Mouse (Mus musculus) spleen, postnatal 10 days (tissue): ENCODE measurements around the gene Apopt1.

Experiments
- DNase-seq, 2 experiments: peaks; one replicate each; pipeline ENCODE4 v3.0.0; 2021 to 2022; ENCODE audit warnings: low spot score in 2 of 2

Gene Apopt1

DNA sequence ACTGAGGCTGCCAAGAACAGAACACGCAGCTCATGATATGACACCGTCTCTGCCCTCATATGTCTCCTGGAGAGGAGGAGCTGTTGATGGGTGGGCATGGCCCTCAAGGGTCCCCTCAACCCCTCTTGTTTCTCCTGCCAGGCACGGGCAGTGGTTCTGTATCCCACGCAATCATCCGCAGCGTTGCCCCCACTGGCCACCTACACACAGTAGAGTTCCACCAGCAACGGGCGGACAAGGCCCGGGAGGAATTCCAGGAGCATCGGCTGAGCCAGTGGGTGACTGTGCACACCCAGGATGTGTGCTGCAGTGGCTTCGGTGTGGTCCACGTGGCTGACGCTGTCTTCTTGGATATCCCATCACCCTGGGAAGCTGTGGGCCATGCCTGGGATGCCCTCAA lies 32.4 kb upstream of the Apopt1 start:
- DNase-seq, result no peak

DNA sequence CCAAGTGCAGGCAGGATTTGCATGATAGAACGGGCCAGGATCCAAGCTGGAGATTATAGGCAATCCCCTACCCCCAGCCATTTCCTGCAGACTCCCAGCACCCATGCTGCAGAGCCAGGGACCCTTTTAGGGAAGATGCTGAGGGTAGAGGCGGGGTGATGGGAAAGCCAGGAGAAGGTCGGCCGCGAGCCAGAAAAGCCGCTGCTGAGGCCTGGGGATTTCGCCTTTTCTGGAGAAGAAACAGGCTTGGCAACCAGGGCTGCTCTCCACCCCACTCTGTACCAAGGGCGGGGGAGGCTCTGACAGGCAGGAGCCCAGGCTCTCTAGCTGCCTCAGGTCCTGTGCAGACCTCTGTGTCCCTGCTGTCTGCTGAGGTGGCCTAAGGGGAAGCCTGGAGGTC lies 31.8 kb upstream of the Apopt1 start:
- DNase-seq, result no peak

DNA sequence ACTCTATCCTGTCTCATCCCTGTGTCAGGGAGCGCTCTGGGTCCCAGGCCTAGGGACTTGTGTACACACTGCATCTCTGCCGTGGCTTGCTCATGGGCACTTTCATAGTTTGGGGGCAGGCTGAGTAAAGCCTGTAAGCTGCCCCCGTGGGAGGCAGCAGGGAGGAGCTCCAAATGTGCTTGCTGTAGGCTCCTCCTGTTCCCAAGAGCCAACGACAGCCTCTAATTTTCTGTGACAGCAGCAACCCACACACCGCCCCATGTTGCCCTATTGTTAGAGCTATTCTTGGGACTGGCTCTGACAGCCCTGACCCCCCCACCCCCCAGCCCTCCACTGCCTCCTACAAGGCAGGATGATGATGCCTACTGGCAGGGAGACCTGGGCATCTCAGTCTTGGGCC lies 31.1 kb upstream of the Apopt1 start:
- no peak for DNase-seq

DNA sequence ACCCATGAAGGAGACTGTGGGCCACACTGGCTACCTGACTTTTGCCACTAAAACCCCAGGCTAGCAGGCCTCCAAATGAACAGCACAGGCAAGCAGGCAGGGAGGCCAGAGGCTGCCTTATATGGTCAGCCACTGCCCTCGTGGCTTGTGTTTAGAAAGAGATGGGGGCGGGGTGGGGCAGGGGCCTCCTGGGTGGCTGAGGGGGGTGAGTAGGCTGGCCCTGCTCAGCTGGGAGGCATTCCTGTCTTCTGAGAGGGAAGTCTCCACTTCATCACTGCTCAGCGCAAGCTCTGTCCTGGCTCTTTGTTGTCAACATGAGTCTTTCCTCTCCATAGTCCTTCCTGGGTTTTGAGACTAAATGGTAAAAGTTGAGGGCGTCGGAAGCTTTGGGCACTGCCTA lies 30.3 kb upstream of the Apopt1 start:
- no peak for DNase-seq

DNA sequence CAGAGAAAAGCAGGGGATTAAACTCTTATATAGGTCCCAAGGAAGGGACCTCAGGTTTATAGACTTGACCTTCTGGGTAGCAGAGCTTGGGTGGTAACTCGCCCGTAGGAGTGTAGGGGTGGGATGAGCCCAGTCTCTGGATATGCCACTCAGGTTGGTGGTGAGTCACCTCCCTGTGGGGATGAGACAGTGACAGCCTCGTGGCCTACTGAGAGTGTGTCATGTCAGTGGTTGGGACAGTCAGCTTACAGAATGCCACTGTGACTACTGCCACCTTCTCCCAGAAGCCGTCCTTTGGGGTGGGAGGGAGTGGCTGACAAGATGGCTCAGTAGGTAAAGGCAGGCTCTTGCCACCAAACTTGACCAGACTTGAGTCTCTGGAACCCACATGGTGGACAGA lies 26.7 kb upstream of the Apopt1 start:
- DNase-seq, result no peak

- DNase-seq, result no peak
Measured at GRCm38 (mm10) chr12:111687350-111688068, 25.6 kb upstream of the Apopt1 start.

GRCm38 (mm10) chr12:111688069-111688428 lies 25.0 kb upstream of the Apopt1 start:
- DNase-seq, result no peak

GRCm38 (mm10) chr12:111689426-111689825 lies 23.6 kb upstream of the Apopt1 start:
- DNase-seq, result no peak

GRCm38 (mm10) chr12:111691346-111691872 lies 21.7 kb upstream of the Apopt1 start:
- peak in 1 of 2 experiments; percentile 36 for DNase-seq

DNA sequence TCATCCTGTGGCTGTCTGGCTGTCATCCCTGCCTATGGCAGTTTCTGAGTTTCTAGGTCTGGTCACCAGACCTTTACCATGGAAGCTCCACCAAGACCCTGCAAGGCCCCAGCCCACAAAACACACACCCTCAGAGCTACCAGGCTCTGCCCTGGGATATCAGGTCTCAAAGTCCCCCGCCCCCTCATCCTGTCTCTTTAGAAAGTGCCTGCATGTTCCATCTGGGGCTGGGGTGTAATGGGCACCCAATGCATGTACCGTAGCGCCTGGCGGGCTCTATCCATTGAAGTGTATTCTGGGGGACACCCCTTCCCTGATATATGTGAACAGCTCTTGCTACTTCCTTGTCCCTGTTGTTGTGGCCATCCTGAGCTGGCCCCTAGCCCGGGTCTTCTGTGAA lies 20.2 kb upstream of the Apopt1 start:
- DNase-seq, result no peak

- no peak for DNase-seq
Measured at GRCm38 (mm10) chr12:111693341-111694270, 19.5 kb upstream of the Apopt1 start.

GRCm38 (mm10) chr12:111694271-111694781 lies 18.7 kb upstream of the Apopt1 start:
- no peak for DNase-seq

- DNase-seq, result no peak
Measured at GRCm38 (mm10) chr12:111694880-111695804, 17.9 kb upstream of the Apopt1 start.

- peak in 1 of 2 experiments; percentile 76 for DNase-seq
Measured at GRCm38 (mm10) chr12:111696239-111696638, 16.8 kb upstream of the Apopt1 start.

DNA sequence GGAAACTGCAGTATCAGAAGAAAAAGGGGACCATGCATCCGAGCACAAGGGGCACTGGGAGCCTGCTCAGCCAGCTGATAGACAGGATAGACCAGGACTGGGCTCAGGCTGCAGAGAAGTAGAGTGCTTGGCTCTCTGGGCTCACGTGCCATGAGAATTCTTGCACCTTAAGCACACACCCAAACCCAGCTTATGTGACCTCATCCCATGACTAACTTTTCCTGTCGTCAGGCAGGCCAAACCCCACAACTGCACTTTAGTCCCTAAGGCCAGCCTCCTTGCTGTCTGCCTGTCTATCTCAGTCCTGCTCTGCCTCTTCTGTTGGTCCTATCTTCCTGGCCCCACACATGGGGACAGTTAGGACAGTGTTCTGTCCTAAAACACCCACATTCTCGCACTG lies 15.4 kb upstream of the Apopt1 start:
- no peak for DNase-seq

- no peak for DNase-seq
Measured at GRCm38 (mm10) chr12:111698346-111698913, 14.6 kb upstream of the Apopt1 start.

GRCm38 (mm10) chr12:111699542-111699941 lies 13.5 kb upstream of the Apopt1 start:
- DNase-seq, result no peak

- DNase-seq, result no peak
Measured at GRCm38 (mm10) chr12:111700920-111701458, 12.1 kb upstream of the Apopt1 start.

GRCm38 (mm10) chr12:111703301-111703700 lies 9.8 kb upstream of the Apopt1 start:
- DNase-seq, result no peak

GRCm38 (mm10) chr12:111704609-111705008 lies 8.5 kb upstream of the Apopt1 start:
- no peak for DNase-seq
